Mouse (Mus musculus) C2C12 (cell line): Measurements from ENCODE around the gene Cdkn1b.

Experiments
- CTCF ChIP-seq: IDR thresholded peaks from one replicate; pipeline ENCODE4 v1.5.1; 2011; ENCODE audit not compliant: control insufficient read depth, insufficient read depth, insufficient read length
- FOSL1 ChIP-seq: IDR thresholded peaks from one replicate; pipeline ENCODE4 v1.8.0; 2011; ENCODE audit warnings: mild to moderate bottlenecking, low read length; ENCODE audit not compliant: poor library complexity, insufficient read depth, severe bottlenecking
- MAX ChIP-seq: IDR thresholded peaks from one replicate; pipeline ENCODE4 v1.6.1; 2011; ENCODE audit warnings: mild to moderate bottlenecking, control low read depth
- MYOD1 ChIP-seq: IDR thresholded peaks from one replicate; pipeline ENCODE4 v1.6.1; 2011; ENCODE audit warnings: low read depth; ENCODE audit not compliant: control insufficient read depth, insufficient read length

DNA sequence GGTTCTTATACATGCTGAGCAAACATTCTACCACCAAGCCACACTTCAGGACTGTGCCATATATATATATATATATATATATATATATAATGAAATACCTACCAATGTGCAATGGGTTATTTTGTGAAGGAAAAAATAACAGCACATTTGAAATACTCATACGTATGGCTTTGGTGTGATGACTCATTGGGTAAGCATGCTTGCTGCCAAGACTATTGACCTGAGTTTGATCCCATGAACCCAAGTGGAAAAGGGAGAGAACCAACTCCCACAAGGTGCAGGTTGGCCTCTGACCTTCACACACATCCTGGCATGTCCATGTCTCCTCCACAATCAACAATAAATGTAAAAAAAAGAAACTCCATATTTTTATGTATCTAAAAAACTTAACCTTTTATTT, 48.1 kb downstream of the Cdkn1b start:
- TF ChIP-seq MYOD1 (no peak), CTCF (no peak), MAX (no peak), FOSL1 (no peak)
